Mouse (Mus musculus) adrenal gland, postnatal 14 days (tissue): ENCODE measurements around the gene Mon1b. TPM values are rescaled to one million over a fixed set of nuclear protein-coding genes. Genes with fewer than 3 reads are reported as not detected.

Experiments
- DNase-seq: peaks from one replicate; pipeline ENCODE4 v3.0.0; 2021; ENCODE audit warnings: mixed read lengths
- long read RNA-seq, 2 experiments: library from polyadenylated mRNA; stranded (forward); transcript quantifications; one replicate each; pipeline ENCODE4 v2.0.0; 2021
- total RNA-seq: library from RNA; stranded (reverse); gene quantifications from 2 replicates; pipeline ENCODE4 v1.2.3, GENCODE M21; 2021

Gene Mon1b
- total RNA-seq = 15.6 and 15.9 TPM in 2 replicates
- long read RNA-seq, experiment 1, full-length matches to known transcripts = 6 of 8 reads
- long read RNA-seq, experiment 1, partial matches to known transcripts = 0 of 8 reads
- long read RNA-seq, experiment 1, other reads (novel, unspliced or antisense) = 2 of 8 reads
- long read RNA-seq, experiment 2, full-length matches to known transcripts = 2 of 6 reads
- long read RNA-seq, experiment 2, partial matches to known transcripts = 4 of 6 reads
- long read RNA-seq, experiment 2, other reads (novel, unspliced or antisense) = 0 of 6 reads

GRCm38 (mm10) chr8:113634670-113635591 lies at the start of gene Mon1b:
Gene Mon1b (plus strand): TSS chr8:113635587.
- peak; percentile 97 for DNase-seq

GRCm38 (mm10) chr8:113598401-113598800 lies 37.0 kb upstream of the Mon1b start:
- DNase-seq = no peak

GRCm38 (mm10) chr8:113632634-113633033 lies 2.8 kb upstream of the Mon1b start:
- DNase-seq = peak; percentile 43

GRCm38 (mm10) chr8:113634161-113634560 lies 1.2 kb upstream of the Mon1b start:
- DNase-seq = no peak

- DNase-seq = peak; percentile 94
Measured at GRCm38 (mm10) chr8:113635592-113636279, 349 bp downstream of the Mon1b start.

- no peak for DNase-seq
Measured at GRCm38 (mm10) chr8:113636280-113636628, 867 bp downstream of the Mon1b start.

GRCm38 (mm10) chr8:113640357-113640756 lies 5.0 kb downstream of the Mon1b start:
- DNase-seq = no peak

- no peak for DNase-seq
Measured at GRCm38 (mm10) chr8:113642926-113643325, 7.5 kb downstream of the Mon1b start, which contains the start of gene Syce1l. Gene Syce1l (plus strand): TSS chr8:113643213.

GRCm38 (mm10) chr8:113643479-113644210 lies 8.3 kb downstream of the Mon1b start:
- DNase-seq = no peak

- DNase-seq = no peak
Measured at GRCm38 (mm10) chr8:113645220-113645619, 9.8 kb downstream of the Mon1b start.

GRCm38 (mm10) chr8:113652450-113652849 lies 17.1 kb downstream of the Mon1b start:
- no peak for DNase-seq

- no peak for DNase-seq
Measured at GRCm38 (mm10) chr8:113653151-113653550, 17.8 kb downstream of the Mon1b start.

GRCm38 (mm10) chr8:113656154-113656553 lies 20.8 kb downstream of the Mon1b start:
- no peak for DNase-seq

GRCm38 (mm10) chr8:113656681-113657298 lies 21.4 kb downstream of the Mon1b start:
- DNase-seq = no peak

GRCm38 (mm10) chr8:113660128-113660527 lies 24.7 kb downstream of the Mon1b start:
- no peak for DNase-seq

- peak; percentile 91 for DNase-seq
Measured at GRCm38 (mm10) chr8:113664544-113664943, 29.2 kb downstream of the Mon1b start.

GRCm38 (mm10) chr8:113665036-113665435 lies 29.6 kb downstream of the Mon1b start:
- no peak for DNase-seq

GRCm38 (mm10) chr8:113665951-113666350 lies 30.6 kb downstream of the Mon1b start:
- DNase-seq = no peak

- no peak for DNase-seq
Measured at GRCm38 (mm10) chr8:113666714-113667432, 31.5 kb downstream of the Mon1b start.

GRCm38 (mm10) chr8:113669924-113670323 lies 34.5 kb downstream of the Mon1b start:
- no peak for DNase-seq
